Mouse (Mus musculus) testis, postnatal 10 days (tissue): ENCODE results near the gene Gm15262.
"Not testable (repeated sequence)": the region's sequence is repeated elsewhere in the genome, so short reads cannot be mapped to it uniquely, and the experiment has no call there.

Source experiments
- DNase-seq: peaks from one replicate; pipeline ENCODE4 v3.0.0; 2021; ENCODE audit warnings: low spot score

The Gm15262 gene

GRCm38 (mm10) chrX:161287156-161287555 lies at the start of gene Gm15262:
Gene Gm15262, plus strand, starts transcription at chrX:161287456.
- DNase-seq: not testable (repeated sequence)

GRCm38 (mm10) chrX:161308131-161308530 lies 20.9 kb downstream of the Gm15262 start:
- no peak for DNase-seq

- no peak for DNase-seq
Observed at GRCm38 (mm10) chrX:161316443-161316842, 29.2 kb downstream of the Gm15262 start.

GRCm38 (mm10) chrX:161370927-161371326 lies 83.7 kb downstream of the Gm15262 start:
- DNase-seq: no peak

- DNase-seq: no peak
Observed at GRCm38 (mm10) chrX:161371461-161371860, 84.2 kb downstream of the Gm15262 start.

GRCm38 (mm10) chrX:161375568-161375967 lies 88.3 kb downstream of the Gm15262 start:
- peak; percentile 39 for DNase-seq

- DNase-seq: peak; percentile 62
Observed at GRCm38 (mm10) chrX:161385791-161386190, 98.5 kb downstream of the Gm15262 start.

GRCm38 (mm10) chrX:161387942-161388341 lies 100.7 kb downstream of the Gm15262 start:
- no peak for DNase-seq

GRCm38 (mm10) chrX:161399110-161399509 lies 111.9 kb downstream of the Gm15262 start:
- peak; percentile 85 for DNase-seq

GRCm38 (mm10) chrX:161411151-161411550 lies 123.9 kb downstream of the Gm15262 start:
- no peak for DNase-seq
